Mouse (Mus musculus): Measurements from ENCODE around the gene Fxyd5.

- TF ChIP-seq CTCF (IDR thresholded peaks at IDR 0.05; ENCODE audit: borderline replicate concordance, extremely low read depth, insufficient read depth, insufficient read length), result no peak
- TF ChIP-seq POLR2A (IDR thresholded peaks at IDR 0.05; ENCODE audit: borderline replicate concordance, extremely low read depth, insufficient read depth, insufficient read length, poor library complexity, severe bottlenecking), result no peak
These were observed 13.1 kb upstream of the Fxyd5 start for GRCm38 (mm10) chr7:31055354-31055824.

All from brain, embryonic 14.5 days (tissue).